Mouse (Mus musculus): Measurements from ENCODE around the gene Gm30302.
"Not testable (repeated sequence)": the region's sequence is repeated elsewhere in the genome, so short reads cannot be mapped to it uniquely, and the experiment has no call there.

Gm30302 gene

DNA sequence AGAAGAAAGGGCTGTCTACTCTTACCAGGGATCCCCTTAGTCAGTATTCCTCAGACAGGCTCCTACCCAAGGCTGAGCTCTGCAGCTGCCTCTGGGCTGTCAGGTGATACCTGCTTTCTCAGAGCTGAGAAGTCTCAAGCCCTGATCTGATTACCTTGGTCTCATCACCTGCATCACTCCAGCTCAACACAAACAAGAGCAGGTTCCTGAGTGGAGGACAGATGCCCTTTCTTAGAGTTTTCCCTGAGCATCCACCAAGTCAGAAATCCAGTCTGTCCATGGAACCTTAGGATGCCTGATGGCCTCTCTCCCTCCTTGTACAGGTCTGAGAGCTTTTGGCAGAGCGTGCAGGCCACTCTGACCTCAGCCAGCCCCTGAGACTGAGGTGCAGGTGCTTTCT lies at the start of gene Gm30302:
TSS of gene Gm30302 (minus strand) at position 101 of the 400 bp plus-strand sequence.
- no peak for DNase-seq (ENCODE audit: low spot score)

DNA sequence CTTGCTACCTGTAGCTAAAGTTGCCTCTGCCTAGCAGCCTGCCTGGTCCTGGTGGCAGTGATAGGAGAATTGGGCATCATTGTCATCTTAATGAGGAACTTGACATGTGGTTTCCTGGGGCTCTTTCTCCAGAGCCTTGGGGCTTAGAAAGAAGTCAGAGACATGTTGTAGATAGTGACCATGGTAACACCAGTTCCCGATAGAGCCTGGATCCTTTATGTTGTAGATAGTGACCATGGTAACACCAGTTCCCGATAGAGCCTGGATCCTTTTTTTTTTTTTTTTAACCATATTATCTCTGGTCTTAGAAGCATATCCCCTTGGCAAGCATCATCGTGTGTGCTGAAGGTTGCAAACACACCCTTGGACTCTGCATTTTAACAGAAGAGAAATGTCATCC lies 48.0 kb upstream of the Gm30302 start:
- no peak for DNase-seq (ENCODE audit: low spot score)

DNA sequence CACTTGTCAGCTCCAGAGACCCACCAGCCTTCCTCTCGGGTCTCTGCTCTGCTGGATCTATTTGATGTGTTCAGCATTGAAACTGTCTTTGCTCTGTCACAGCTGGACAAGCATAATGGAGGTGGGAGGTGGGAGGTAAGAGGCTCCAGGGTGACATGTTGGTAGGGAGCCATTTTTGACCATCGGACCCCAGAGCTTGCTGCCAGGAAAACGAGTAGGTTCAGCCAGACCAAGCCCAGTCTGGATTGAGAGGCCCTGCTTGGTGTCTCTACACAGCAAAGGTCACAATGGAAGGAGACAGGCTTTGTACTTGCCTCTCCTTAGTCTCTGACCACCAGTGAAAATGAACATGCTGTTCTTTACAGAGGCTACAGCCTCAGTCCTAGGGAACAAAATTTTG lies 47.3 kb upstream of the Gm30302 start:
- DNase-seq (ENCODE audit: low spot score): no peak

DNA sequence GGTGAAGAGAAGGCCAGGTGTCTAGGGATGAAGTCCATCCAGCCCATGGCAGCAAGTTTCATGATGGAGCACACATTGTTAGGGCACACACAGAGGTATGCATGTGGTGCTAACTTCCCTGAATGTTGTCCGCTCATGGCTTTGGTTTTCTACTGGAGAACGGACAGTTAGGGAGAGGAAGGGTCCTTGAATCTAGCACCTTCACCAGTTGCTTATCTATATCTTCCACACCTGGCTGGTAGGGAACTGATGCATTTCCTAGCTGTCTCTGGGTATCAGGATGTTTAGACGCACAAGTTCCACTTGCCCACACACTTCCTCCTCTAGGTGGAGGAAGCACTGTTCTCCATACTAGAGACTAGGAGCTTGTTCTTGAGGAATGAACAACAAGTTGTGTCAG lies 46.9 kb upstream of the Gm30302 start:
- DNase-seq (ENCODE audit: low spot score): no peak

DNA sequence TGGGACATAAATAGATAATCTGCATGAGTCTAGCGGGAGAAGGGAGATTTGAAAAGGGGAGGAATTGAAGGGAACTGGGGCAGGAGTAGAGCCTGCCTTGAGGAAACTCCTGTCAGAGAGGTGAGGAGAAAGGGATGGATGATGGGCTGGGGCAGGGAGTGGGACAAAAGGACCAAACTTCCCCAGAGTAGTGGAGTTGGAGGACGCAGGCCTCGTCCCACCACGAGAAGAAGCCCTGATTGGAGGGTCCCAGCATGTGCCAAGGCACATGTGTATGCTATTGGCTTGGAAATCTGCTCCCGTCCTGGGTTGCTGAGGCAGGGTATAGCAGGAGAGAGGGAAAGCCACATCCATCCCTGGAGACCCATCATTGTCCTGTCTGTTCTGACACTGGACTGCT lies 45.3 kb upstream of the Gm30302 start:
- no peak for DNase-seq (ENCODE audit: low spot score)

DNA sequence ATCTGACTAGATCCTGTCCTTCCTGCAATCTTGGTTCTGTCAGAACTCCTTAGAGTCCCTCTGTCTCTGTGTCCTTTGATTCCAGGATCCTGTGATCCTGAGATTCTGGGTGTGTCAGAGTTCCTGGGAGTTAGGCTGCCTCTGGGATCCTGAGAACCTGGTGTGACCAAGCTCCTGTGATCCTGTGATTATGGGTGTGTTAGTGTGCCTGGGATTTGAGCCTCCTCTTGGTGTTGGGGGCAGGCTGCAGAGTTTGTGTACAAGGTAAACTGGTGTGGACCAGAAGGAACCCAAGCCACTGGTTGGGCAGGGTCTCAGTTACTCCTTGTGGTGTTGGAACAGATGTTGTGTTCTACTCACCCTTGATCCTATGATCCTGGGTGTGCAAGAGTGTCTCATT lies 42.4 kb upstream of the Gm30302 start:
- no peak for DNase-seq (ENCODE audit: low spot score)

DNA sequence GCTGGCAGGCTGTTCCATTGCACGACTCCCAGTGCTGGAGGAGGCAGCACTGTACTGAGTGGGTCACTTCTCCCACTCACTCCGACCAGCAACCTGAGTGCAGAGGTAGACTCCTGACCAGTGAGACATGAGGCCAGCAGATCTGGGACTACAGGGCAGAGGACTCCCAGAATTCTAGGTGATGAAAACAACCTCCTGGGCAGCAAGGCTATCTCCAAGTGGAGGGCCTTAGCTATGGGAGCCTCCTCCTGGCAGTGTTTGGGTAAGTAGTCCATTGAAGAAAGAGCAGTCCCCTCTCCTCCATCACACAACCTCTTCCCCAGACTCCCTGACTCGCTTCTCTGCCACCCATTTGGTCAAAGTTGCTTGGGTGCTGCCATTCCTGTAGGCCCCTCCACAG lies 31.6 kb upstream of the Gm30302 start:
- DNase-seq (ENCODE audit: low spot score): no peak

DNA sequence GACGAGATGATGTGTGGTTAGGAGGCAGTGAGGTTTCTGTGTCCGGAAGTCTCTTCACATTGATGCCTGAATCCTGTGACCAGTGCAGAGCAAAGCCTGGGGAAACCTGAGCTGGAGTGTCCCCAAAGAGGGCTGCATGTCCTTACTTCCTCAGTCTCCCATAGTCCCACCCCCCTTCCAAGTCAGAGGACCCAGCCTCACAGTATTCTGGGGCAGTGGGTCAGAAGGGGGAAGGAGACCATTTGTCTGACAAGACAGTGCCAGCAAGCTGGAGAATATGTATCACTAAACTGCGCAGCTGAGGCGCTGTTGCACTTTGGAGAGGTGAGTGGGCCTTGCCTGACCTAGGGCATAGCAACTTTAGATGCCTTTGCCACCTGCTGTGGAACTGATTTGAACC lies 26.5 kb upstream of the Gm30302 start:
- DNase-seq (ENCODE audit: low spot score): no peak

DNA sequence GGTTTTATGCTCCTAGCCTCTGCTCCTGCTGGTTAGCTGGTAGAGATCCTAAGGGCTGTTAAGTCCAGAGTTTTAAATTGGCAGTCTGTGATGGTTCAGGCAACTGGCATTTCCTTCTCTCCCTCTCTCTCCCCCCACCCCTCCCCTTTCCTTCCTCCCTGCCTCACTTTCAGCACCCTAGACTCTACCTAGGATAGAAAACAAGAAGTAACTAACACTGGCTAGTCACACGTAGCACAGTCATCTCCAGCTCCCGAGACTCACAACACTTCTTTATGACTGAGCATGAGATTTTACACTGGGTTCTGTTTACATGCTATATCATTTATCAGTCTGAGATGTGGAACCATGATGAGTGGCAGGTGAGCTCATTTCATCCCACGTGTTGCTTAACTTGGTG lies 16.2 kb upstream of the Gm30302 start:
- DNase-seq (ENCODE audit: low spot score): no peak

DNA sequence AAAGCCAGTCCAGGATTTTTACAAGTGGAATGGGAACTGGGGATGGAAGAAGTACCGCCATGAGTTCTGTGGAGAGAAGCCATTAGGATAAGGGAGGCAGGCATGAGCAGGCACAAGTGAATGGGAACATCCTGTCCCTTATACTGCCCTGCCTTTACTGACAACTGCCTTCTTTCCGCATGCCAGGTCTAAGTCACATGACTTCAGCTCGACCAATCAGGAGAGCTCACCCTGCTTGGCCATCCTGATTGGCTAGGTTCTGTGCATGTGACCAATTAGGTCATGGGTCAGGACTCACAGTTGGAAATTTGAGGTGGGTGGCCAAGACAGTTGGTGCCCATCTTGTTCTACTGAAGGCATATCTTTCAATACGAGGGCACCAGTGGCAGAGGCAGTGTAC lies 15.6 kb upstream of the Gm30302 start:
- no peak for DNase-seq (ENCODE audit: low spot score)

DNA sequence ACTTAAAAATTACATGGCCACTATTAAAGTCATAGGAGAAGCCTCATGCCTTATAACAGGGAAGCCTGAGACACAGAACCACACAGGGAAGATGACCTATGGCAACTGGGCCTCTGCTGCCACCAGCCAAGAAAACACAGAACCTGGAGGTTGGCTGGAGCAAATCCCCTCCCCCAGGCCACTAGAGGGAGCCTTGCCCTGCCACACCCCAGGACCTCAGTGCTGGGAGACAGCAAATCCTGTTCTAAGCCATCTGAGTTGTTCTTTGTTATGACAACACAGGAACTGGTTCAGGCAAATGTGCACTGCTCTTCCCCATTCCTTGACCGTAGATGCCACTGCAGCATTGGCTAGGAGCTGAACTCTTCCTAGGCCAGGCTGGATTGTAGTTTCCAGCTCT lies 8.3 kb upstream of the Gm30302 start:
- no peak for DNase-seq (ENCODE audit: low spot score)

DNA sequence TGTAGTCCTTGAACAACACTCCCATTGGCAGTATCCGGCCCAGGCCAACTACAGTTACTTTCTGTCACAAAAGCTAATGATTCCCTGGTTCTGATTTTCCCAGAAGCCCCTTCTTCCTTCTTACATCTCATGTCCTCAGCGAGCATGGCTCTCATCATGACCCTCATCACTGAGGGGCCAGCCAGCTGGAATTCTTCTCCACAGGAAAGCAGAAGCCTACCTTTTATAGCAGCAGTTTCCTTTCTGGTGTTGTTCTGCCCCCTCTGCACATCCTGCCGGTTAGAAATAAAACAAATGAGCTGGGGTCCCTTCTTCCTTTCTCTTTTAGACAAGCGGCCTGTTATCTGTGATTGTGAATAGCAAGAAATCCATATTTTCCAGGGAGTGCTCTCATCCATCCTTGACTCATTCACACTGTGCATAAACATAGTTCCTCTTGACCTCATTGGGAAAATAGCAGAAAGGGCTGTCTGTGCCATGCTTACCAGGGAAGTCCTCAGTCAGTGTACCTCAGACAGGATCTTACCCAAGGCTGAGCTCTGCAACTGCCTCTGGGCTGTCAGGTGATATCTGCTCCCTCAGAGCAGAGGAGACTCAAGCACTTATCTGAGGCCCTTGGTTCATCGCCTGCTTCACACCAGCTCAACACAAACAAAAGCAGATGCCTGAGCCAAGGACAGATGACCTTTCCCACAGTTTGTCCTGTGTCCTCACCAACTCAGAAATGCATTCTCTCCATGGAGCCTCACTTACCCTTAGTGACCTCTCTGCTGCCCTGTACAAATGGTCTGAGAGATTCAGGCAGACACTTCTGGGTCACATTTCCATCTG lies 10.0 kb downstream of the Gm30302 start:
- no peak for DNase-seq (ENCODE audit: low spot score)

DNA sequence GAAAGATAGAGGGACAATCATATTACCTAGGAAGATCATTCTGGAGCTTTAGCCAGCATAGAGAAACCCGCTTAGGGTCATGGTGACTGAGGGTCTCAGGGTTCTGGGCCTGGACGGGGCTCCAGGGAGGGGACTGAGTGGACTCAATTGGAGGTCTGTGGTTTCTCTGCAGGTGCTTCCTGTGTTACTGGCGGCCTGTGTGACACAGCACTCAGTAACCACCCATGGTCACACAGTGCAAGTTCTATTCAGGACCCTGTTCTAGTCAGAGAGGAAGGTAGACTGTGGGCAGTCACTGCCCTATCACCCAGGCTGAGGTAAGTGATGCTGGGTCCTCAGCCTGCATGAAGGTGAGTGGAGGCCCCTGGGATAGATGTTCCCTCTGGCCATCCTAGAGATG lies 14.9 kb downstream of the Gm30302 start:
- DNase-seq (ENCODE audit: low spot score): no peak

DNA sequence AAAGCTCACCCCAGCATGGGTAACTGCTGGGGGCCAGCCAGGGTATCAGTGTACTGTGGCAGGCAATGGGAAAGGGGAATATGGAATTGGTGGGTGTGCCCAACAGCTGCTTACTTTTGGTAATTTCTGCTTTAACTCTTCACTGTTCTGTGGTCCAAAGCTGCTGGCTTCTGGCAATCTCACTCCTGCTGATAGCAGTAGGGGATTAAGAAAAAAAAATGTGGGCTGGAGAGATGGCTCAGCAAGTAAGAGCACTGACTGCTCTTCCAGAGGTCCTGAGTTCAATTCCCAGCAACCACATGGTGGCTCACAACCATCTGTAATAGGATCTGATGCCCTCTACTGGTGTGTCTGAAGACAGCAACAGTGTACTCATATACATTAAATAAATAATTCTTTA lies 27.3 kb downstream of the Gm30302 start:
- DNase-seq (ENCODE audit: low spot score): not testable (repeated sequence)

DNA sequence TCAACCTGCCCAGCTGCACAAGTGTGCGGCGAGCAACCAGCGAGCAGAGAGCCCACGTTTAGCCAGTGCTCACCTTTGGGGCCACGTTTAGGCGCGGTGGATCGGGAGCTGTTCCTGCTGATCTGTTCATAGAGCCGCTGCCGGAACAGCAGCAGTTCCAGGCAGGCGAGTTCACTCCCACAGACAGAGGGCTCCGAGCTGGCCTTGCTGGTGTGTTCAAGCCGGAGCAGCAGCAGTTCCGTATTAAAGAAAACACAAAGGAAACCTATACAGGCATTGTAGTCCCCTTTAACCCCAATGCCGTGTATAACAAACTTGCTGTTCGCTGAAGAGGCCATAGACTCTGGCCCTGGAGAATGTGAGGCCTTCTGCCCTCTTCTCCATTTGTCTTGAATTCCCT lies 29.7 kb downstream of the Gm30302 start:
- no peak for DNase-seq (ENCODE audit: low spot score)

DNA sequence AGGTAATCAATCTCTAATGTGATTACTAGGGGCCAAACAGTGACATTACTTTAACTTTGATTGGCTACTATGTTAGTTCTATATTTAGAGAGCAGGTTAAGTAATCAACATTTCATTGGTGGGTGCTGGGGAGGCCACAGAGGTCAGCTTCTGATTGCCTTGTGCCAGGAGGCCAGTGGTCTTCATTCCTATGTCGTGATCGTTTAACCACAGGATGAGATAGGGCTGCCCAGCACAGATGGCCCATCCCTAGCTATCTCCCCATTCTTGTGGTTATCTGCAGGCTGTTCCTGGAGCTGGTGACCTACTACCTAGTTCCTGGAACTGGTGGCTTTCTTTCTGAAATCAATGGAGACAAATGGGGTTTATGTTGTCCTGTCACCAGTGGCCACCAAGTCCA lies 30.8 kb downstream of the Gm30302 start:
- DNase-seq (ENCODE audit: low spot score): no peak

DNA sequence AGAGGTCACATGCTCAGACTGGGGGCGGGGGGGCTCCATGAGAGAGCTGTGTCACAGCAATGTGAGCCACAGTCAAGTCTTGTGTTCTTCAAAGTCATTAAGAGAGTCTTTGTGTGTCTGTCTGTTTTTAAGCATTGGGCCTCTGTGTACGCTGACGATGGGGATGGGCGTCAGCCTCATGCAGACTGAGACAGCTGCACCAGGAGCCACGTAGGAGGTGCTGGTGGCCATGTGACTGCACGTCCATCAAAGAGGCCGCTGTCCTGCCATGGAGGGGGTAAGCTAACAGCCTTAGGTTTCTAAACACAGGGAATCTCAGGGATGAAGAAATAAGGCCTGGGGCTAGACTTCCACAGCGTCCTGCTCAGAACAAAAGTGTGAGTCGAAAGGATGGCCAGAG lies 32.5 kb downstream of the Gm30302 start:
- no peak for DNase-seq (ENCODE audit: low spot score)

DNA sequence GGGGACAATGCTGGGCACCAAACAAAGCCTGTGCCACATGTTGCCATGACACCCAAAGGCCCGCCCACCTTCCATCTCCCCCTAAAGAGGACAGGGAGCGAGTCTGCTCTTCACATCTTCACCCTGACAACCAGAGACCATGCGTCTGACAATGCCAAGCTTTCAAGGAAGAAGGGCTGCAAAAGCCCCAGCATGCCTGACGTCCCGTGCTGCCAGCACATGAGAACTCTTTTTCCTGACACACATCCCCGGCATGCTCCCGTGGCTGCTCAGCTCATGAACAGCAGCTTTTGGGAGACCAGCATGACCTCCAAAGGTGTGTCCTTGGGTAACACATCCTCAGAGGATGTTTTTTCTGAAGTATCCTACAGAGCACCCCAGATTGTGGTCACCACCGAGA lies 33.5 kb downstream of the Gm30302 start:
- DNase-seq (ENCODE audit: low spot score): no peak

DNA sequence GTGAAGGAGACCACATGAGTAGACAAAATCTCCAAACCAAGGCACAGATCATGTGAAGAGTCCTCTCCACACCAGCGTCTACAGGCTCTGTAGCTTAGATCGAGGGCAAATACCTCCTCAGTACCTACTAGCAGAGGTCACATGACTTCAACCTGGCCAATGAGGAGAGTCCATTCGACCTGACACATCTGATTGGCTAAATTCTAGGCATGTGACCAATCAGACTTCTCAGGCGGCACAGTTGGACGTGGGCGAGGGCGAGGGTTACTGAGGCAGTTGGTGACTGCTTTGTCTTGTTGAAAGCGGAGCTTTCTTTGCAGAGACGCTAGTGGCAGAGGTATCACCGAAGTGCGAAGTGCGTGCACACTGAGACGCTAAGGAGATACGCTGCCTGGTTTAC lies 36.6 kb downstream of the Gm30302 start:
- no peak for DNase-seq (ENCODE audit: low spot score)

DNA sequence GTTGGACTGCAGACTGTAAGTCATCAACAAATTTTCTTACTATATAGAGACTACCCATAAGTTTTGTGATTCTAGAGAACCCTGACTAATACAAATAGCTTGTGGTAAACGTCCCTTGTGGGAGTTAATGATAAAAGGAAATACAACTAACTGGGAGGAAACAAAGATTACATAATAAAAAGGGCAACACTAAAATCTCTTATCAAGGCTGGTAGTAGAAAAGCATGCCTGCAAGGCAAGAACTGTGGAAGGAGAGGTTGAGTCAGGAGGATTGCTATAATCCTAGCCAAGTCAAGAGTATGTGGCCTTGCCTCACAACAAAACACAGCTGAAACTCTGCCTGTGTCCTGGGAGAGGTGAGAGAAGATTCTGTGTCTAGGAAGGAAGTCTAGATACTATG lies 38.1 kb downstream of the Gm30302 start:
- no peak for DNase-seq (ENCODE audit: low spot score)

DNA sequence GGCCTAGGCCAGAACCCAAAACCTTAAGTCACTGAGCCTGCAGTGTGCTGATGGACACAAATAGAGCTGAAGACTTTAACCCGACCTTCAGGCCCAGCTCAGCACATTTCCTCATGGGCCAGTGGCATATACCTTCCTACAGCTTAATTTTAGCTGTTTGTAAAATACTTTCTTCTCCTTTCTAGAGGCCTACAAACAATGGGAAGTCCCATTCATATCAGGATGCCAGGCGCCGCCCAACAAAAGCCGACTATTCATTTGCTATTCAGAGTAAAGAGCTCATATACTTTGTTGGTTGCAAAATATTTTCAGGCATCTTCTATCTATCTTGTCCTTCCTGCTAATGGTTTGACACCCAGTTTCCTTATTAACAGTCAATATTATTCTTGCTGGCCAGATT lies 40.8 kb downstream of the Gm30302 start:
- no peak for DNase-seq (ENCODE audit: low spot score)

DNA sequence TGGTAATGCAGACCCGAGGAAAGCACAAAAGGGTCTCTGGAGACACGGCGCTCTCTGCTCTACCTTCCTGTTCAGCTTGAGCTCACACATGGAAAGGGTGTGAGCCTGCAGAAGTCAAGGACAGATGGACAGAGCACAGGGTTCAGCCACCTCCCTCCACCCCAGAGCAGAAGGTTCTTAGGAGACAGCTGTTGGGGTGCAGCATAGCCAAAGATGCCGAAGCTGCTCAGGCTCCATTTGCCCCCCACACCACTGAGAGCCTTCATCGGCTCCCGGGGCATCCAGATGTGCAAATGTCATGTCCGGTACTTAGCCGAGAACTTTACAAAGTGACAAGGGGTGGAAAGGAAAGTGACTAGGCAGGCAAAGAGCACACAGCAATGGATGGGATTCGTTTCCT lies 42.2 kb downstream of the Gm30302 start:
- no peak for DNase-seq (ENCODE audit: low spot score)

DNA sequence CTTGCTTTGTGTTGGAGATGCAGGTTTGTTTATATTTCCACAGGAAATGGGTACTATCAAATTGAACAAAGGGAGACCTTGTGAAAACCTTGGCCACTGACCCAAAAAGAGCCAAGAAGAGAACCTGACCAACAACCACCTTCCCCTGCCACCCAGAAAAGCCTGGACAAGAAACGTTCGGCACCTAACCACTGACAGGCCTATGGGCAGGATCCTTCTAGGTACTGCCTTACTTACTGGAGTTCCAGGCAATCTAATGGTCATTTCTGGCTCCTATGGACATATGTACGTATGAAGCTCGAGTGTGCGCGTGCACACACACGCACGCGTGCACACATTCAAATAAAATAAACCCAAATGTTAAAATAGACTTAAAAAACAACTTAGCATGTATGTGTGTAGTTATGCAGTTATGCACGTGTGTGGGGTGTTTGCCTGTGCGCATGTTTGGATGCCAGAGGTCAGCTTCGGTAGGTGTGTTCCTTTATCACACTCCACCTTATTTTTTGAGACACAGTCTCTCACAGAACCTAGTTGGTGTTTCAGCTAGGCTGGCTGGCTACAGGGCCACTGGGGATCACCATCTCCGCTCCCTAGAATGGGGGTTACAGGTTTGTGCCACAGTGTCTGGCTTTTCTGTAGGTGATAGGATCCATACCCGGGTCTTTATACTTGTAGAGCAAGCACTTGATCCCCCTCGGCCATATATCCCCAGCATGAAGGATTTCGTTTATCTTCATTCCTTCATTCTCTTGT lies 57.3 kb downstream of the Gm30302 start:
- DNase-seq (ENCODE audit: low spot score): no peak

DNA sequence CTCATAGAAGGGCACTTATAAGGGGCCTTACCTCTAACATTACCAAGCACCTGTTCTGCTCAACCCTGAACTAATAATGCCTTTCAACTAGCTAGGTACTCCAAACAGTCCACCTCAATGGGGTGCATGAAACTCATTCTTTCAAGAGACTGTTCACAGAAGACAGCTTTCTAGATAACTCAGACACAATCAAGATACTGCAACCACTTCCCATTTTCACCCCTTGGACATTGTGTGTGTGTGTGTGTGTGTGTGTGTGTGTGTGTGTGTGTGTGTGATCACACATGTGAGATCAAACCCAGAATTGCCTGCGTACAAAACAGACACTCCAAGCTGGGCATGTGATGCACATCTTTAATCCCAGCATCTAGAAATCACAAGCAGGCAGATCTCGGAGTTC lies 60.8 kb downstream of the Gm30302 start:
- DNase-seq (ENCODE audit: low spot score): no peak
